In the genomic region with DNA sequence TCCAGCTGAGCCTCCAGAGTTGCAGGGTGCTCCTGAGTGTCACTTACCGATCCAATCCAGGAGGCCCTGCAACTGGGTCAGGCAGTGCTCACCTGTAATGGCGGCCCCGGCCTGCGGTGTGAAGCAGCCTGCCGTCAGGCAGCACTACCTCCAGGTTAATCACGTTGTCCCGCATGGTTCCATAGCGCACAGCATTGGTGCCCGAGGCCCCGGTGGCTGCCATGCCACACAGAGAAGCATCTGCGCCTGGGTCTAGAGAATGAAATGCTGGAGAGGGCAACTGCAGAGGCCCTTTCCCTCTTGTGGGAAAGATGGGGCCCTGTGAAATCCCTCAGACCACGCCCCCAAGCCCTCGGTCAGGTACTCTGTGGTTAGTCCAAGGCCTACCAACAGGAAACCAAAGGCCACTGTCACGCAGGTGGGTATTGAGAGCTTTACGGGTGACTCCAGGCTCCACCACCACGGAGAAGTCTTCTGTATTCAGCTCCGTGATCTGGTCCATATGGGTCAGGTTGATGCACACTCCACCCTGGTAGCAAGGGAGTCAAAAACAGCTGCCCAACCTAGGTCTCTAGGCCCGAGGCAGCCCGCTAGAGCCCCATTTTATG, we compare ENCODE assay signal across 19 mouse cellular contexts. TPM values are rescaled to one million over a fixed set of nuclear protein-coding genes. Genes with fewer than 3 reads are reported as not detected.
DNase-seq lines count a peak whose midpoint lies in the region; ATAC-seq lines count a peak whose summit lies in the region.
"Had no signal": no experiment of that assay in that cellular context is flagged by ENCODE, and none has a peak within 500 bp of the region (broad histone marks: within the 10 kb centered on the region; RNA-seq: fewer than 3 reads in every experiment).

No protein-coding gene starts in this region.

- no peak overlapping the region for H3K4me3 ChIP-seq in heart, embryonic 12.5 days
- no peak overlapping the region for H3K4me3 ChIP-seq in forebrain, embryonic 10.5 days
- H3K4me3 ChIP-seq: forebrain, embryonic 12.5 days had no signal

- no peak for ATAC-seq in heart, embryonic 12.5 days (ENCODE audit: insufficient number of reproducible peaks, low FRiP score)
- ATAC-seq in hematopoietic stem cell, adult 5-6 weeks (replicated peaks in 1 of 2; ENCODE audit: insufficient read depth in 1 of 2, low FRiP score in 2 of 2, low TSS enrichment in 1 of 2, low read depth in 1 of 2, poor library complexity in 2 of 2, severe bottlenecking in 2 of 2): peak; percentile 7 to 14; a peak in 1 of 4 replicates

- peak; percentile 90 for DNase-seq in heart, adult 11 months
- peak; percentile 50 for DNase-seq in testis, postnatal 10 days (ENCODE audit: low spot score)
- no peak for DNase-seq in testis, postnatal 14 days (ENCODE audit: low spot score)
- peak; percentile 67 for DNase-seq in thymus, postnatal 4 days
- no peak for DNase-seq in forebrain, embryonic 10.5 days (ENCODE audit: extremely low spot score, low spot score)
- DNase-seq in lung, postnatal 4 days: no peak
- DNase-seq: adrenal gland, postnatal 10 days; heart, postnatal 4 days; kidney, postnatal 25 days; lung, postnatal 10 days; right cerebral cortex, postnatal 14 days had no signal

- peaks cover 12% of the 10 kb centered on the region for H3K4me1 ChIP-seq in heart, embryonic 12.5 days (replicated peaks)
- peaks cover 9% of the 10 kb centered on the region for H3K4me1 ChIP-seq in forebrain, embryonic 10.5 days
- H3K4me1 ChIP-seq: forebrain, embryonic 12.5 days had no signal

- no peak overlapping the region for H3K9ac ChIP-seq in heart, embryonic 12.5 days
- H3K9ac ChIP-seq: embryonic facial prominence, embryonic 15.5 days; intestine, embryonic 15.5 days; liver, embryonic 14.5 days had no signal

- H3K27ac ChIP-seq in heart, embryonic 12.5 days (ENCODE audit: poor library complexity, severe bottlenecking): no peak overlapping the region
- H3K27ac ChIP-seq in forebrain, embryonic 10.5 days: no peak overlapping the region
- H3K27ac ChIP-seq: embryonic facial prominence, embryonic 15.5 days; forebrain, embryonic 12.5 days; intestine, embryonic 15.5 days; limb, embryonic 12.5 days; liver, embryonic 14.5 days; neural tube, embryonic 13.5 days had no signal

- H3K4me2 ChIP-seq in heart, embryonic 12.5 days: no peak overlapping the region

- 85% methylated on average over 19 of the region's 19 CpGs for WGBS in heart, embryonic 12.5 days
- 82% methylated on average over 19 of the region's 19 CpGs for WGBS in forebrain, embryonic 10.5 days

- no peaks in the 10 kb centered on the region for H3K27me3 ChIP-seq in heart, embryonic 12.5 days (replicated peaks)
- no peaks in the 10 kb centered on the region for H3K27me3 ChIP-seq in forebrain, embryonic 10.5 days (ENCODE audit: poor library complexity, severe bottlenecking)
- H3K27me3 ChIP-seq: embryonic facial prominence, embryonic 15.5 days; forebrain, embryonic 12.5 days; intestine, embryonic 15.5 days; limb, embryonic 12.5 days; neural tube, embryonic 13.5 days had no signal

- H3K36me3 ChIP-seq in heart, embryonic 12.5 days: no peaks in the 10 kb centered on the region
- peaks cover 31% of the 10 kb centered on the region for H3K36me3 ChIP-seq in forebrain, embryonic 10.5 days (replicated peaks)
- H3K36me3 ChIP-seq: embryonic facial prominence, embryonic 15.5 days; intestine, embryonic 15.5 days had no signal

- H3K9me3 ChIP-seq in heart, embryonic 12.5 days (replicated peaks): 0 out of 2 replicates have a peak, but pooled peaks cover 5% of the 10 kb centered on the region
- H3K9me3 ChIP-seq in forebrain, embryonic 10.5 days: no peaks in the 10 kb centered on the region
- H3K9me3 ChIP-seq: embryonic facial prominence, embryonic 15.5 days; forebrain, embryonic 12.5 days; intestine, embryonic 15.5 days; neural tube, embryonic 13.5 days had no signal

RNA-seq across cellular contexts. Expression of gene Ldhd, which starts 1.2 kb away (rescaled TPM):
- 0.70 and 0.92 TPM in 2 replicates for polyA plus RNA-seq in heart, embryonic 12.5 days (2016; fragmentation: Nextera tagmentation; extraction: Ambion mirVana)
- 3.3 and 4.1 TPM in 2 replicates for total RNA-seq in hematopoietic stem cell, adult 5-6 weeks (2017)
- polyA plus RNA-seq in forebrain, embryonic 10.5 days (2016; fragmentation: Nextera tagmentation; extraction: Ambion mirVana): 0.14 TPM in 1 of 2 replicates, not detected in the other

RNA-seq across cellular contexts. Expression of gene Zfp1, which starts 14.2 kb away (rescaled TPM):
- 14.4 and 15.6 TPM in 2 replicates for polyA plus RNA-seq in heart, embryonic 12.5 days (2016; fragmentation: Nextera tagmentation; extraction: Ambion mirVana)
- 21.8 and 22.6 TPM in 2 replicates for total RNA-seq in hematopoietic stem cell, adult 5-6 weeks (2017)
- 23.0 and 24.3 TPM in 2 replicates for polyA plus RNA-seq in forebrain, embryonic 10.5 days (2016; fragmentation: Nextera tagmentation; extraction: Ambion mirVana)

Comparison
In these comparisons a context has a peak if more than half of its experiments do, and no peak if none do; other contexts are left out.
1. DNase-seq: peak in heart, adult 11 months (single experiment), testis, postnatal 10 days (single experiment) and thymus, postnatal 4 days (single experiment); none in testis, postnatal 14 days (single experiment), forebrain, embryonic 10.5 days (single experiment) and lung, postnatal 4 days (0 of 2).